Mouse (Mus musculus) MEL (cell line): ENCODE results near the gene Eprs. TPM values are rescaled to one million over a fixed set of nuclear protein-coding genes. Genes with fewer than 3 reads are reported as not detected.
"Not testable (repeated sequence)": the region's sequence is repeated elsewhere in the genome, so short reads cannot be mapped to it uniquely, and the experiment has no call there.

Experiments used
- DNase-seq: peaks from one replicate; pipeline ENCODE4 v3.0.0; 2011; ENCODE audit warnings: low read depth, low spot score
- H3K27ac ChIP-seq: 2 replicates; pipeline ENCODE4 v1.5.1; 2012; ENCODE audit warnings: low read depth, mild to moderate bottlenecking, control low read depth, low read length, moderate library complexity; ENCODE audit not compliant: control insufficient read depth
- H3K27me3 ChIP-seq, 2 experiments: fragments of 150-350 bp in 1 of 2; sonication (generic) in 1 of 2; 2 replicates each; pipeline ENCODE4 v1.6.1; 2012; ENCODE audit warnings: low read length in 2 of 2, mild to moderate bottlenecking in 2 of 2, improper control_type of control experiment in 1 of 2, moderate library complexity in 1 of 2; ENCODE audit not compliant: insufficient read depth in 2 of 2, control insufficient read depth in 1 of 2
- H3K36me3 ChIP-seq, 2 experiments: 2 replicates each; pipeline ENCODE4 v1.6.1; 2012 to 2014; ENCODE audit warnings: low read length in 2 of 2, improper control_type of control experiment in 1 of 2, inconsistent platforms in 1 of 2, mild to moderate bottlenecking in 1 of 2; ENCODE audit not compliant: insufficient read depth in 2 of 2, control insufficient read depth in 1 of 2
- H3K4me1 ChIP-seq, 2 experiments: fragments of 150-350 bp in 1 of 2; sonication (generic) in 1 of 2; 2 replicates each; pipeline ENCODE4 v1.6.1; 2012; ENCODE audit warnings: low read length in 2 of 2, improper control_type of control experiment in 1 of 2, mild to moderate bottlenecking in 1 of 2; ENCODE audit not compliant: insufficient read depth in 2 of 2, control insufficient read depth in 1 of 2
- H3K4me3 ChIP-seq, 2 experiments: fragments of 150-350 bp in 1 of 2; sonication (generic) in 1 of 2; 2 replicates each; pipeline ENCODE4 v1.5.1; 2012; ENCODE audit warnings: low read depth in 2 of 2, low read length in 2 of 2, mild to moderate bottlenecking in 2 of 2, moderate library complexity in 2 of 2, control low read depth in 1 of 2, improper control_type of control experiment in 1 of 2; ENCODE audit not compliant: control insufficient read depth in 1 of 2, insufficient read depth in 1 of 2
- H3K79me2 ChIP-seq: 2 replicates; pipeline ENCODE4 v1.6.1; 2012; ENCODE audit warnings: mild to moderate bottlenecking, low read length, moderate library complexity; ENCODE audit not compliant: control insufficient read depth, poor library complexity, insufficient read depth
- H3K9ac ChIP-seq: 2 replicates; pipeline ENCODE4 v1.6.1; 2012; ENCODE audit warnings: low read depth, mild to moderate bottlenecking, control low read depth, low read length, moderate library complexity; ENCODE audit not compliant: control insufficient read depth, poor library complexity, severe bottlenecking
- H3K9me3 ChIP-seq: fragments of 150-350 bp; sonication (generic); replicated peaks from 2 replicates; pipeline ENCODE4 v1.6.1; 2012; ENCODE audit warnings: mild to moderate bottlenecking, low read length, improper control_type of control experiment, moderate library complexity; ENCODE audit not compliant: insufficient read depth
- CHD1 ChIP-seq: IDR thresholded peaks from 2 replicates; pipeline ENCODE4 v1.6.1; 2012; ENCODE audit warnings: low read depth, mild to moderate bottlenecking, inconsistent platforms, low read length, improper control_type of control experiment
- CHD2 ChIP-seq: IDR thresholded peaks from 2 replicates; pipeline ENCODE4 v1.6.1; 2011; ENCODE audit warnings: low read length, improper control_type of control experiment
- CTCF ChIP-seq, 3 experiments: IDR thresholded peaks in 2 of 3; conservative IDR thresholded peaks in 1 of 3; 2 replicates each; pipeline ENCODE4 v1.5.1; 2011 to 2012; ENCODE audit warnings: low read length in 3 of 3, low read depth in 2 of 3, mild to moderate bottlenecking in 2 of 3, improper control_type of control experiment in 1 of 3, inconsistent platforms in 1 of 3, mixed read lengths in 1 of 3, moderate library complexity in 1 of 3; ENCODE audit not compliant: control insufficient read depth in 1 of 3, insufficient read depth in 1 of 3, poor library complexity in 1 of 3, severe bottlenecking in 1 of 3
- ETS1 ChIP-seq: IDR thresholded peaks from 2 replicates; pipeline ENCODE4 v1.6.1; 2012; ENCODE audit warnings: low read depth, mild to moderate bottlenecking, inconsistent platforms, low read length, improper control_type of control experiment, moderate library complexity
- GATA1 ChIP-seq: IDR thresholded peaks from 2 replicates; pipeline ENCODE4 v1.6.1; 2011; ENCODE audit warnings: low read depth, low read length, improper control_type of control experiment
- HCFC1 ChIP-seq: IDR thresholded peaks from 2 replicates; pipeline ENCODE4 v1.6.1; 2012; ENCODE audit warnings: low read depth, mild to moderate bottlenecking, inconsistent platforms, low read length, improper control_type of control experiment, moderate library complexity
- JUND ChIP-seq: IDR thresholded peaks from 2 replicates; pipeline ENCODE4 v1.6.1; 2011; ENCODE audit warnings: low read depth, mild to moderate bottlenecking, improper control_type of control experiment, low read length
- KAT2A ChIP-seq: conservative IDR thresholded peaks from 2 replicates; pipeline ENCODE4 v1.6.1; 2012; ENCODE audit warnings: low read depth, low read length, improper control_type of control experiment, inconsistent platforms
- MAX ChIP-seq: IDR thresholded peaks from 2 replicates; pipeline ENCODE4 v1.6.1; 2011; ENCODE audit warnings: low read length, improper control_type of control experiment
- MYC ChIP-seq: IDR thresholded peaks from 2 replicates; pipeline ENCODE4 v1.6.1; 2011; ENCODE audit warnings: low read depth, mild to moderate bottlenecking, low read length, improper control_type of control experiment, moderate library complexity
- NELFE ChIP-seq: IDR thresholded peaks from 2 replicates; pipeline ENCODE4 v1.6.1; 2011; ENCODE audit warnings: low read depth, low read length, improper control_type of control experiment
- NRF1 ChIP-seq: IDR thresholded peaks from 2 replicates; pipeline ENCODE4 v1.6.1; 2014; ENCODE audit warnings: low read depth, mild to moderate bottlenecking, inconsistent platforms, low read length, improper control_type of control experiment, moderate library complexity; ENCODE audit not compliant: poor library complexity, insufficient read depth, severe bottlenecking
- POLR2A ChIP-seq, 2 experiments: IDR thresholded peaks; 2 replicates each; pipeline ENCODE4 v1.6.1; 2011 to 2012; ENCODE audit warnings: low read length in 2 of 2, mild to moderate bottlenecking in 2 of 2, control low read depth in 1 of 2, improper control_type of control experiment in 1 of 2, low read depth in 1 of 2, moderate library complexity in 1 of 2; ENCODE audit not compliant: control insufficient read depth in 1 of 2, insufficient read depth in 1 of 2, poor library complexity in 1 of 2
- SIN3A ChIP-seq: IDR thresholded peaks from 2 replicates; pipeline ENCODE4 v1.6.1; 2012; ENCODE audit warnings: low read length, improper control_type of control experiment, inconsistent platforms
- TAL1 ChIP-seq: IDR thresholded peaks from 2 replicates; pipeline ENCODE4 v1.6.1; 2012; ENCODE audit warnings: mild to moderate bottlenecking, inconsistent platforms, low read length, moderate library complexity, mixed read lengths
- TBP ChIP-seq: IDR thresholded peaks from 2 replicates; pipeline ENCODE4 v1.8.0; 2011; ENCODE audit warnings: low read depth, low read length, improper control_type of control experiment
- UBTF ChIP-seq: IDR thresholded peaks from 2 replicates; pipeline ENCODE4 v1.6.1; 2012; ENCODE audit warnings: low read depth, mild to moderate bottlenecking, inconsistent platforms, low read length, improper control_type of control experiment, moderate library complexity, borderline replicate concordance; ENCODE audit not compliant: insufficient read depth
- USF1 ChIP-seq: IDR thresholded peaks from 2 replicates; pipeline ENCODE4 v1.6.1; 2014; ENCODE audit warnings: low read depth, mild to moderate bottlenecking, inconsistent platforms, low read length, improper control_type of control experiment, moderate library complexity
- USF2 ChIP-seq, 2 experiments: IDR thresholded peaks; 2 replicates each; pipeline ENCODE4 v1.6.1; 2011 to 2012; ENCODE audit warnings: improper control_type of control experiment in 2 of 2, low read length in 2 of 2, borderline replicate concordance in 1 of 2, inconsistent platforms in 1 of 2, low read depth in 1 of 2, mild to moderate bottlenecking in 1 of 2; ENCODE audit not compliant: insufficient read depth in 1 of 2
- ZKSCAN1 ChIP-seq: IDR thresholded peaks from 2 replicates; pipeline ENCODE4 v1.6.1; 2012; ENCODE audit warnings: low read depth, mild to moderate bottlenecking, inconsistent platforms, low read length, improper control_type of control experiment, moderate library complexity
- ZMIZ1 ChIP-seq: IDR thresholded peaks from 2 replicates; pipeline ENCODE4 v1.6.1; 2012; ENCODE audit warnings: low read depth, mild to moderate bottlenecking, inconsistent platforms, low read length, improper control_type of control experiment, moderate library complexity
- polyA plus RNA-seq, 2 experiments: library from polyadenylated mRNA; stranded (reverse) in 1 of 2; unstranded in 1 of 2; fragments of >175 nt in 1 of 2; fragments of >200 nt in 1 of 2; gene quantifications; 2 replicates each; pipeline versions ENCODE4 v1.2.1 to v1.2.4; 2012; ENCODE audit warnings: low replicate concordance in 2 of 2, low read depth in 1 of 2; ENCODE audit not compliant: insufficient read length in 2 of 2, insufficient read depth in 1 of 2, missing spikeins in 1 of 2
- total RNA-seq: library from RNA; depleted of rRNA; stranded (reverse); fragments of 300-350 nt; gene quantifications from 2 replicates; pipeline ENCODE4 v1.2.3, GENCODE M21; 2012

The Eprs gene
- total and polyA plus RNA-seq, 3 experiments = 177 to 355 (median 177) TPM

DNA sequence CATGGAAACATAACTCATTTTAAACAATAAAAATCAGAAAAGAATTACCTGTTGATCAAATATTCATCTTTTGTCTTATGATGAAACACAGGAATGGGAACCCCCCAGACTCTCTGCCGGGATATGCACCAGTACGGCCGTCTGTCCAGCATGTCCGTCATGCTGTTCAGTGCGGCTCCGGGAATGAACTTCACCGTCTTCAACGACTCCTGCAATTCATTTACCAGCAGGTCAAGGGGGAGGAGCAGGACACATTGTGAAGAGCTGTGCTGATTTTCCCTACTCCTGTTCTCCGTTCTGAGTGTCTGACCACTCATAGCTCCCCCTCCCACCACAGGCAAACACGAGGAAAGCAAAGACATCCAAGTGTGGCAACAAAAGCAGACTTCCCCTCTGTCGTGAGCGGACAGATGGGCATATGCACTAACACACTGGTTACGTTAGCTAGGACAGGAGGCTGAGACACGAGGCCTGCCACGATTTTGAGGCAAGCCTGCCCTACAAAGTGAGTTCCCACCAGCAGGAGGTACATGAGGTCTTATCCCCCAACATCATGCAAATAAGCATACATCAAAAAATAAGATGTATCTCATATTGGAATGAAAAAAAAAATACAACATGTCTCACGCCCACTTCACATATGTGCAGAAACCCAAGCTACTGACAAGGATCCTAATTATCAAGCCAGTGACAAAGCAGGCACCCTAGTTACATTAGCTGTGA lies 46.8 kb upstream of the Eprs start:
- H3K9me3 ChIP-seq = no peaks in the 10 kb centered on the region

DNA sequence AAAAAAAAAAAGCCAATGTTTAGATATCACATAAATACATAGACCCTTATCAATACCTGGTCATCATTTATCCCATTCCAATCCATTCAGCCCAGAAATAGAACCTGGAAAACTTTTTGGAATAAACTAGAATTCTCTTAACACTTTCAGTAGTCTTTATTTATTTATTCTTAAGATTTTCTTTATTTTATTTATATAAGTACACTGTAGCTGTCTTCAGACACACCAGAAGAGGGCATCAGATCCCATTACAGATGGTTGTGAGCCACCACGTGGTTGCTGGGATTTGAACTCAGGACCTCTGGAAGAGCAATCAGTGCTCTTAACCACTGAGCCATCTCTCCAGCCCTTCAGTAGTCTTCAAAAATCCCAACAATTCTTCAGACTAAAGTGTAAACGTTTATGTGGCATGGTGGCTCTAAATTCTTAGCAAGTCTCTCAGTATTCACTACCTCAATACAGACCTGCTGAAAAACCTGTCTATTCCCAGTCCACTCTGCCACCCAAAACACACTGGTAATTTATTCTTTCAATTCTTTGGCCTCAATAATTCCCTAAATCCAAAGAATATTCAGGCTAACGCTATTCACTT lies 35.0 kb upstream of the Eprs start:
- not testable (repeated sequence) for H3K4me1 ChIP-seq, H3K9me3 ChIP-seq, DNase-seq, H3K27me3 ChIP-seq, H3K79me2 ChIP-seq
- peak overlapping the region; percentile 85; the same call in 1 of the 2 replicates for H3K27ac ChIP-seq
- H3K9ac ChIP-seq = peak overlapping the region; percentile 98
- H3K36me3 ChIP-seq = peaks cover 8 to 13% of the 10 kb centered on the region in 2 experiments
- H3K4me3 ChIP-seq = peak overlapping the region; percentile 81 to 98; a peak in 3 of 4 replicates
- TF ChIP-seq USF1 = peak; percentile 53; the same call in 1 of the 2 replicates
- TF ChIP-seq MYC = peak; percentile 73; the same call in 1 of the 2 replicates
- TF ChIP-seq TBP = peak; percentile 74

More for the DNA sequence above, 46.8 kb upstream of the Eprs start:
- TF ChIP-seq GATA1 (no peak), CHD1 (no peak), UBTF (no peak)
- no peak overlapping the region for H3K9ac ChIP-seq
- H3K4me3 ChIP-seq = no peak overlapping the region
- no peak for DNase-seq
- no peak overlapping the region for H3K27ac ChIP-seq
- H3K79me2 ChIP-seq = no peaks in the 10 kb centered on the region
- H3K27me3 ChIP-seq = no peaks in the 10 kb centered on the region
- no peaks in the 10 kb centered on the region for H3K4me1 ChIP-seq
- peaks cover 0 to 18% of the 10 kb centered on the region in 2 experiments; a peak in 2 of 4 replicates for H3K36me3 ChIP-seq

DNA sequence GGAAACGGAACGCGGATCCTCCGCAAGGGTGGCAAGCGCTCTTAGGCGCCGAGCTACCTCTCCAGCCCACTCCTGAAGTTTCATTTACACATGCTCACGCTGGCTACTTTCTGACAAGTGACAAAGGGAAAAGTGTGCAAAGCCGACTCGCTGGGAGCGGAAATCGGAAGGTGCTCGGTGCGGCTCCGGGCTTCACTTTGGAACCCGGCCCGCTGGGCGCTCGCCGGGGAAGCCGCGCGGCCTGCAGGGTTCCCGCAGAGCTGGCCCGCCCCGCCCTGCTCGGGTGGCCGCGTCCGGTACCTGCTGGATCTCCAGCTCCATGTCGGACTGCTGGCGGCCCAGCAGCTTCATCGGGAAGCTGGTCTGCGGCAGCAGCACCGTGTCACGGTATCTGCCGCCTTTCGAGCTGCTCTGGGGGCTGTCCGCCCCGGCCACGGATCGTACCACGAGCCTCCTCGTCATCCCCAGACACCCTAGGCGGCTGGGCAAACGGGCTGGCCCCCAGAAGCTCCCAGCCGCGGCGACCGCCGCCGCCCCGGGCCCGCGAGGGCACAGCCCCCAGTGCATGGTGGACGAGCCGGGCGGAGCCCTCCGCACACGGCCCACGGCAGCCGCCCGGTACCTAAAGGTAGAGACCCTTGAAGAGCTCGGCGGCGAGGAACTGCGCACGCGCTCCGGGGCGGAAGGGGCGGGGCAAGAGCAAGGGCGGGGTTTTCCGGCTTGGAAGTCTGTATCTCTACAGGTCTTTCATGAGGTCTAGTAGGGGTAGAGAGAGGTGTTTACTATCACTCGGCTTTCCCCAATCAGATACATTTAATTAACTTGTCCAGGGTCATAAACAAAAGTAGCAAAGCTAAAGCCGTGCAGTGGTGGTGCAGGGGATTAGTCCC lies 33.9 kb upstream of the Eprs start, which contains the start of gene Iars2:
Gene Iars2, minus strand, starts transcription at position 676 of the 890 bp plus-strand sequence.
- DNase-seq = peak; percentile 95
- Histone ChIP-seq H3K4me1 (peaks cover 2 to 11% of the 10 kb centered on the region in 2 experiments; a peak in 2 of 4 replicates), H3K27me3 (no peaks in the 10 kb centered on the region), H3K27ac (peak within 1 kb of the TSS; percentile 85), H3K9me3 (no peaks in the 10 kb centered on the region), H3K36me3 (peaks cover 6 to 10% of the 10 kb centered on the region in 2 experiments), H3K79me2 (peaks cover 9% of the 10 kb centered on the region), H3K9ac (peak within 1 kb of the TSS; percentile 98), H3K4me3 (peak within 1 kb of the TSS; percentile 81 to 98)
- TF ChIP-seq CTCF (IDR thresholded peaks at IDR 0.05 in 2 of 3, conservative IDR thresholded peaks at IDR 0.05 in 1 of 3; ENCODE audit: control insufficient read depth in 1 of 3, insufficient read depth in 1 of 3, low read depth in 2 of 3, low read length in 3 of 3, poor library complexity in 1 of 3, severe bottlenecking in 1 of 3) (no peak), CHD1 (no peak), ZMIZ1 (peak; percentile 95), MAX (no peak; the same call in 1 of the 2 replicates), KAT2A (no peak; the same call in 1 of the 2 replicates), NRF1 (peak; percentile 85), ETS1 (peak; percentile 6; the same call in 1 of the 2 replicates), TAL1 (no peak), POLR2A (IDR thresholded peaks at IDR 0.05; ENCODE audit: control insufficient read depth in 1 of 2, insufficient read depth in 1 of 2, low read depth in 1 of 2, low read length in 2 of 2, poor library complexity in 1 of 2) (peak; percentile 98), SIN3A (peak; percentile 37), JUND (no peak), USF1 (0 out of 2 replicates have a peak, but pooled peaks have one; percentile 32), HCFC1 (peak; percentile 83), NELFE (peak; percentile 98), USF2 (IDR thresholded peaks at IDR 0.05; ENCODE audit: borderline replicate concordance in 1 of 2, insufficient read depth in 1 of 2, low read depth in 1 of 2, low read length in 2 of 2) (no peak), CHD2 (no peak), TBP (peak; percentile 98), ZKSCAN1 (no peak)
